8 mouse cellular contexts compared by ENCODE assay signal in genomic region chr2:164833314-164833959, GRCm38 (mm10). TPM values are rescaled to one million over a fixed set of nuclear protein-coding genes. Genes with fewer than 3 reads are reported as not detected.
DNase-seq lines count a peak whose midpoint lies in the region; ATAC-seq lines count a peak whose summit lies in the region.

Gene Neurl2, minus strand, starts transcription at chr2:164833456.

- H3K4me1 ChIP-seq in hindbrain, embryonic 12.5 days, result peaks cover 23% of the 10 kb centered on the region

- under 1% methylated on average over 31 of the region's 31 CpGs for WGBS in hindbrain, embryonic 12.5 days

- H3K27ac ChIP-seq in hindbrain, embryonic 12.5 days, result peak within 1 kb of the TSS; percentile 53

- peak within 1 kb of the TSS; percentile 88 for H3K4me2 ChIP-seq in hindbrain, embryonic 12.5 days (replicated peaks)

- H3K9ac ChIP-seq in hindbrain, embryonic 12.5 days, result peak within 1 kb of the TSS; percentile 67

- peaks cover 27% of the 10 kb centered on the region for H3K36me3 ChIP-seq in hindbrain, embryonic 12.5 days

- DNase-seq in Muller cell, postnatal 12 days (ENCODE audit: inconsistent ontology term), result peak; percentile 92
- DNase-seq in cerebellum, adult 9-11 months, result peak; percentile 92
- DNase-seq in frontal cortex, postnatal 10 days (ENCODE audit: low spot score in 2 of 2), result peak; percentile 88 to 89
- DNase-seq in layer of hippocampus, postnatal 14 days (ENCODE audit: low spot score in 2 of 2), result peak; percentile 94 to 95
- DNase-seq in lung, postnatal 14 days, result peak; percentile 92
- peak; percentile 92 for DNase-seq in retina, adult 2 months (ENCODE audit: low read depth, low spot score)
- peak; percentile 84 to 86 for DNase-seq in thymus, postnatal 36 days

- peak within 1 kb of the TSS; percentile 74 for H3K4me3 ChIP-seq in hindbrain, embryonic 12.5 days

- no peaks in the 10 kb centered on the region for H3K9me3 ChIP-seq in hindbrain, embryonic 12.5 days (replicated peaks)

- ATAC-seq in hindbrain, embryonic 12.5 days (ENCODE audit: low FRiP score), result peak; percentile 76

- no peaks in the 10 kb centered on the region for H3K27me3 ChIP-seq in hindbrain, embryonic 12.5 days

RNA-seq across cellular contexts. Expression of gene Neurl2, which starts in this region (rescaled TPM):
- 5.5 and 6.1 TPM in 2 replicates for polyA plus RNA-seq in hindbrain, embryonic 12.5 days (2016; fragmentation: Nextera tagmentation; extraction: Ambion mirVana)
- 1 to 10 TPM; 3.9 to 4.1 TPM for total RNA-seq in layer of hippocampus, postnatal 14 days (2021)

Comparison
In these comparisons a context has a peak if more than half of its experiments do, and no peak if none do; other contexts are left out.
1. Peak in every context shown above with its lines: DNase-seq, ATAC-seq, H3K4me3 ChIP-seq and H3K27ac ChIP-seq.